Mouse (Mus musculus): ENCODE measurements at regions not wholly inside any gene's neighbourhood (a gene's known extent, or its start where the extent isn't known, plus 50 kb on each side); places are given as distances from the start of the nearest gene placed in this dataset.

DNA sequence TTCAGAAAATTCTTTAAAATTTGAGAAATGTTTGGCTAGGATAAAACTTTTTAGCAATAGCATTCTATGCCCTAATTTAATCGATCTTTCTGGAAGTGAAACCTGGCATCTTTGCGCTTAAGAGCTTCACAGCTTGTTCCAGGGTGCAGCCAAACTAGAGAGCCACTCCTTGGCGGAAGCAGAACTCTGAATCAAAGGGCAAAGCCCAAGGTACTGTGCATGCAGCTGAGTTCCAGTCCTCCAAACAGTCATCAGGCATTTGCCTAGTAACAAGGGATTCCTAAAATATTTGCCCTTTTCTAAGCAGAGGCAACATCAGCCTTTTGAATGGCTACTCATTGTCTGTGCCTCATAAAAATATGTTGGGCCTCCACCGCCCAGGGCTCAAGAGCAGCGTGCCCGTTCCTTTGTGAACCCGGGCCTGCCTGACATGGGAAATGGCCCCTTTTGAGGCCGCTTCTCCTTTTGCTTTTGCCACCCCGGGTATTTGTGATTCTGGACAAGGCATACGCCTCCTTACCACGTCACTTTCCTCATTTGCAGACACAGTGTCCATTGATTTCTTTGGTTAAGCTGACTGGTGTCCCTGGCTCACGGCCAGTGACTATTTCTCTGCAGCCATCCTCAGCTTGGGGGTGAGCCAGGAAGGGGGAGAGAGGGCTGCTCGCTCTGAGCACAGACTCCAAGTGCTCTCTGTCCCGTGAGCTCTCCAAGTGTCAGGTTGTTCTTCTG, 402.2 kb upstream of the Smim15 start:
- no peak for DNase-seq (ENCODE audit: extremely low spot score)

DNA sequence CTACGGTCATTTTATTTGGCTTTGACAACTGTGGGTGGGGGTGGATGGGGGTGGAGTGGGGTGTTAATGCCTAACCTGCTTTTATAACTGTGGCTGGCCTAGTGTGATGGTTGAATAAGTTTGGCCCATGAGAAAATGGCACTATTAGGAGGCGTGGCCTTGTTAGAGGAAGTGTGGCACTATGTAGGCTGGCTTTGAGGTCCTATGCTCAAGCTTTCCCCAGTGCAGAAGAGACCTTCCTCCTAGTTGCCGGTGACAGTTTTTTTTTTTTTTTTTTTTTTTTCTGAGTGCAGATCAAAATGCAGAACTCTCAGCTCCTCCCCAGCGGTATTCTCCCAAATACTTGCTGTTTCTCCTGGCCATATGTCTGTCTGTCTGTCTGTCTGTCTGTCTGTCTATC, 404.6 kb upstream of the Smim15 start:
- DNase-seq (ENCODE audit: extremely low spot score), result no peak

- no peak for DNase-seq (ENCODE audit: extremely low spot score)
Observed at GRCm38 (mm10) chr13:107637269-107637668, 407.0 kb upstream of the Smim15 start.

- DNase-seq (ENCODE audit: extremely low spot score), result no peak
Observed at GRCm38 (mm10) chr13:107635114-107635513, 409.1 kb upstream of the Smim15 start.

- no peak for DNase-seq (ENCODE audit: extremely low spot score)
Observed at GRCm38 (mm10) chr13:107627073-107627472, 417.2 kb upstream of the Smim15 start.

DNA sequence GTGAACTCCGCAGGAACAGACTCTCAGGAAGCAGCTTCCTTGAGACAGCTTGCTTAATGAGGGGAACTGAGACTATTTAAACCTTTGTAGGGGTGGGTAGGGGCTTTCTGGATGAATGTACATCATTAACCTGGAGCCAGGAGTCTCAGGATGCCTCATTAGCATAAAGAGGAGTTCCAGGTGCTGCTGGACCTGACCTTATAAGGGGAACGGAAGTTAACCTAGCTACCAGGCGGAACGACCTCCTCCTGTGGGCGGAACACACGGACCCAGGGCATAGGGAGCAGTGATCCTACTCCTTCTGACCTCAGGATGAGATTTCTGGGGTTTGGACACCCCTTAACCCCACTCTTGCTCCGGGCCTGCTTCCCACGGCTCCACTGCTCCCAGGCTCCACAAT, 417.6 kb upstream of the Smim15 start:
- no peak for DNase-seq (ENCODE audit: extremely low spot score)

GRCm38 (mm10) chr13:107621337-107621736, 422.9 kb upstream of the Smim15 start:
- no peak for DNase-seq (ENCODE audit: extremely low spot score)

DNA sequence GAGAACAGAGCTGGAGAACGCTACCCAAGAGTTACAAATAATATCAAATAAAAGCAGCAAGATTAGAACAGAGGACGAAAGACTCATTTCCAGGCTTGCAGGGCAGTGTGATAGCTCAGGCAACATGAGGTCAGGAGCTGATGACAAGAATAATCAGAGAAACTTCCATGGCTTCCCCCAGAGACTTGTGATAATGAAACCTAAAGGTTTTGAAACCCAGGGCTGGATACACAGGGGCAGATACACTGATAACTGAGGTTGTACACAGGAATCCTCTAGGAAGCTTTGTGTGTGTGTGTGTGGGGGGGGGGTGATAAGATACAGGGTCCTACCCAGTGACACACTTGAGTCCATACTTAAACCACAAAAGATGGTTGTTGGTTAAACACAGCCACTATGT, 423.4 kb upstream of the Smim15 start:
- no peak for DNase-seq (ENCODE audit: extremely low spot score)

DNA sequence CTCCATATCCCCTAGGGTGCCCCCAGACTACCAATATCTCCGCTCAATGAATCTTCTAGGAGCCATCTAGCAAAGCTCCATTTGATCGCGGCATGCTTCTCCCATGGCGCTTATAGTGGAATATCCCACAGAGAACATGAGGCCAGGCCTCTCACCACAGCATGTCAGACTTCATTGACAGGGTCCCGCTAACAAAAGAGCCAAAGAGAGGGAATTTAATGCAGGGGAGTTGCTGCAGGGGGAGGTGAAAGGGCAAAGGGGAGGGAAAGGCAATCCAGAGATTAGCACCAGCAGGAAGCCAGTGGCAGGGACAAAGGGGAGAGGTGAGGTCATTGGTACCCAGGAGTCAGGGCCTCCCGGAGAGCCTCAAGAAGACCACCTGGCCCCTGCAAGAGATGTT, 424.0 kb upstream of the Smim15 start:
- peak; percentile 76 for DNase-seq (ENCODE audit: extremely low spot score)

DNA sequence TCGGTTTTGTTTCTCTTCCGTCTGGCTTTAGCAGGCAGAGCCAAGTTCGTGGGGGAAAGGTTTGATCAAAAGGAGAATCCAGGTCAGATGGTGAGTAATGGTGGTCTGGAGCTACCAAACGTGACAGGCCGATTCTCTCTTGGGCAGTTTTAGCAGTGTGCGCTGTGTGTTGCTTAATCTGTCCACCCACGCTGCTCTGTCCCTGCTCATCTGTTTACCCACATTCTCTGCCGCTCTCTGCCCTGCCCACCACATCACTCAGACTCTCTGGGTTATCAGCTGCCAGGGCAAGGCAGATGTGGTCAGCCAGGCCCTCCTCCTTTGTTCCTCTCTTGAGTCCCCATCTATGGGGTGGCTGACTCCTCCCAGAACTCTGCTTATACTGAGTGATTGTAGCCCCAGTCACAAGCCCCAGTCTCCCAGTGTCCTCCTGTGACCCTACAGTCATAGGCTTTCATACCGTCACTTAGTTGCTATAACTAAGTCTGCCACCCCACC, 424.8 kb upstream of the Smim15 start:
- peak; percentile 52 for DNase-seq (ENCODE audit: extremely low spot score)

GRCm38 (mm10) chr13:107618796-107619429, 425.3 kb upstream of the Smim15 start:
- DNase-seq (ENCODE audit: extremely low spot score), result peak; percentile 27

- DNase-seq (ENCODE audit: extremely low spot score), result no peak
Observed at GRCm38 (mm10) chr13:107618369-107618771, 425.9 kb upstream of the Smim15 start.

DNA sequence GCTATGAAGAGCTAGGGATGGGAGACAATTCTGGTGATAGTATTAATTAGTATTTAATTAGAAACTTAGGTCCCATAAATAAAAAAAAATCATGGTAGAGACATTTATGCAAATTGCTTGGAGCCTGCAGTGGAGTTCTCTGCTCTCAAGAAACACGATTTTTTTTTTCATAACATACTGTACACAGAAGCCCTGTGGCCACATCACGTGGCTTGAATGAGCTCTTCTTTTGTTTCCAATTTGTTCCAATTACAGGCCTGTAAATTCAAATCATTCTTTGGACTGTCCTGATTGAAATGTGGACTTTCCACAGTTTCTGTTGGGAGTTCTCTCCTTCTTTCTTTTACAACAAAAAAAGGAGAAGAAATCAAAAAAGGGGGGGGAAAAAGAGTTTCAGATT, 426.7 kb upstream of the Smim15 start:
- no peak for DNase-seq (ENCODE audit: extremely low spot score)

DNA sequence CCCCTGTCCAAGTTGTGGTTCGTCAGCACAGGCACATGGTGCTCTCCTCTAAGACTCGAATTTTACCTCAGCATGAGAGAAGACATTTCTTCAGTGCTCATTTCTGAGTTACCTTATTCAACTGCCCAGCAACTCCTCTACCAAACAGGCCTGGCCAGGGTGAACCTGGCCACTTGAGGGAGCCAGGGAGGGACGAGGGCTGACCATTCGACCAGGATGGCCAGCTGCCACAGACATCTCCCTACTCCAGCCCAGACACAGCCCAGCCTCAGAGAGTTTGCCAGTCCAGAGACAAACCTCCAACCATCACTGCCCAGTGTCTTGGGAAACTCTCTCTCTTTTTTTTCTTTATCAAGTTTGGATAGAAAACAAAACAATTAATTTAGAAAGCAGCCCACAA, 427.5 kb upstream of the Smim15 start:
- no peak for DNase-seq (ENCODE audit: extremely low spot score)

GRCm38 (mm10) chr13:107608996-107609503, 435.2 kb upstream of the Smim15 start:
- DNase-seq (ENCODE audit: extremely low spot score), result no peak

GRCm38 (mm10) chr13:107607294-107607693, 437.0 kb upstream of the Smim15 start:
- DNase-seq (ENCODE audit: extremely low spot score), result no peak

DNA sequence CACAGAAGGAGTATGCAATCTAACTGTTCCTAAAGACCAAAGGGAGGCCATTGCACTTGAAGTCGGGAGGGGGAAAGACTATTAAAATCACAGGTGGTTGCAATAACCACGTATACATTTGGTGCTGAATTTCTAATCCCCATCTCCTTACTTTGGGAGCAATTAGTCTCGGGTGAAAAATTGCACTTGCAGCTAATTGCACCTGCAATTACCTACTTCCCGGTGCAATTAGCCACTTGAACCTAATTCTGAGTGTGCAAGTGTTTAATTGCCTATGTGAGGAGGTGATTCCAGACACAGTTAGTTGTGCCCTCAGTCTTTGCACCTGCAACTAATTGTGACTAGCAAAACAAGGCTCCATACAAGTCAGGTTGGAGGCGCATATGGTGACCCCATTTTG, 442.1 kb upstream of the Smim15 start:
- DNase-seq (ENCODE audit: extremely low spot score), result no peak

- no peak for DNase-seq (ENCODE audit: extremely low spot score)
Observed at GRCm38 (mm10) chr13:107601132-107601439, 443.2 kb upstream of the Smim15 start.

GRCm38 (mm10) chr13:107600331-107601131, 443.7 kb upstream of the Smim15 start:
- peak; percentile 61 for DNase-seq (ENCODE audit: extremely low spot score)

- no peak for DNase-seq (ENCODE audit: extremely low spot score)
Observed at GRCm38 (mm10) chr13:107599094-107599644, 445.1 kb upstream of the Smim15 start.

- DNase-seq (ENCODE audit: extremely low spot score), result peak; percentile 38
Observed at GRCm38 (mm10) chr13:107598391-107598790, 445.9 kb upstream of the Smim15 start.

DNA sequence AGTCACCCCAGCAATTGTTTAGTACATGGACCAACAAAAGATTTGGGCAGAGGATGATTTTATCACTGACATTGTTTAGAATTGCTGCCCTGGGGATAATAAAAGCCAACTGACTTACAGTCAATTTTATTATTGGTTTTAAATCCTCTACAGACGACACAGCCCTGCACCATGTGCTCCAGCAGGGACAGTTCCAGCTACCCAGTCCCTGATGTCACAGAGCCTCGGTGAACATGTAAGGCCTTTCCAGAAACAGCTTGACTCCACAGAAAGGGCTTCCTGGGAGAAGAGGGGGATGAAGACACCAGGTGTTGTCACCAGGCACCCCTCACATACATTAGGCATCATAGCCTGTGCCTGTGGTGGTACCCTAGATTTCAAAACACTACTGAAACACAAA, 447.0 kb upstream of the Smim15 start:
- no peak for DNase-seq (ENCODE audit: extremely low spot score)

All from embryo, embryonic 9.5 days (tissue).